Mouse (Mus musculus): ENCODE data around the gene Slc25a13. TPM values are rescaled to one million over a fixed set of nuclear protein-coding genes. Genes with fewer than 3 reads are reported as not detected.

The Slc25a13 gene
- total and polyA plus RNA-seq, 3 experiments, result not detected

DNA sequence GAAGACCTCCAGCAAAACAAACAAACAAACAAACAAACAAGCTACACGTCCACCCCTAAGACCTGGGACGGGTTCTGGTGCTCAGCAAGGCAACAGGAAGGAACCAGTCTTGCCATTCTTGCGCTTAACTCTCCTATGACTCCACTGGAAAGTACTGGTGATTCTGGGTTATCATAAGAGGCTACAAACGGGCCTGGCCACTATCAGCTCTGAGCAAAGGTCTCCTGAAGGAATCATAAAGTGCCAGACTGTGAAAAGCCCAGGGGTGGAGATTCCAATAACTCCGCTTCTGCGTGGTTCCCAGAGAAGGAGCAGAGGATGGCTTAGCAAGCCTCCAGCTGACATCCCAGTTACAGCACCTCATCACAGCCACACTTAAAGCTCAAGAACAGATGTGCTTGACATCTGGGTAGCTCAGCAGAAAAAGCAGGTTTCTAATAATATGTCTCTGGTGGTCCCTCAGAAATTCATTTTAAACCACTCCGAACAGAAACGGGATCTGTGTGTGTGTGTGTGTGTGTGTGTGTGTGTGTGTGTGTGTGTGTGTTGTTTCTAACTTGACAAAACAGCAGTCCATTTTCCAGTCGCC, 116.0 kb downstream of the Slc25a13 start:
- H3K4me3 ChIP-seq (replicated peaks in 1 of 3; ENCODE audit: low read depth in 2 of 3, low read length in 2 of 3, poor library complexity in 1 of 3), result no peak overlapping the region
- TF ChIP-seq BHLHE40 (IDR thresholded peaks at IDR 0.05; ENCODE audit: low read depth, low read length), result no peak
- no peak for TF ChIP-seq CTCF (conservative IDR thresholded peaks at IDR 0.05 in 1 of 2, IDR thresholded peaks at IDR 0.05 in 1 of 2; ENCODE audit: low read depth in 2 of 2, low read length in 2 of 2)
- TF ChIP-seq MXI1 (IDR thresholded peaks at IDR 0.05; ENCODE audit: low read depth, low read length), result no peak
- TF ChIP-seq POLR2AphosphoS2 (IDR thresholded peaks at IDR 0.05; ENCODE audit: low read depth, low read length), result no peak
- TF ChIP-seq IRF4 (IDR thresholded peaks at IDR 0.05; ENCODE audit: low read depth, low read length), result no peak
- no peak for TF ChIP-seq KAT2A (IDR thresholded peaks at IDR 0.05; ENCODE audit: insufficient replicate concordance, low read length)
- no peak for DNase-seq (ENCODE audit: extremely low read depth)
- H3K27me3 ChIP-seq (replicated peaks), result no peaks in the 10 kb centered on the region
- H3K27ac ChIP-seq (ENCODE audit: insufficient read depth, low read depth), result no peak overlapping the region
- no peaks in the 10 kb centered on the region for H3K36me3 ChIP-seq (replicated peaks in 1 of 2; ENCODE audit: control insufficient read depth in 1 of 2, insufficient read depth in 1 of 2, low read length in 1 of 2)
- no peaks in the 10 kb centered on the region for H3K9me3 ChIP-seq (replicated peaks; ENCODE audit: low read length)
- H3K9ac ChIP-seq (ENCODE audit: insufficient read depth, low read depth), result no peak overlapping the region
- dilution Hi-C loops (cut with MboI; ENCODE audit: extremely low pct_ligation_motif_present, extremely low pct_unique_long_range_greater_than_20kb, low sequenced_read_pairs), result no loop called here
- H3K4me1 ChIP-seq (ENCODE audit: control insufficient read depth in 1 of 2, insufficient read depth in 2 of 2), result no peaks in the 10 kb centered on the region
- in situ Hi-C loops (cut with MboI; ENCODE audit: low pct_ligation_motif_present, low pct_unique_long_range_greater_than_20kb, low sequenced_read_pairs), result loop anchor here (25.0 kb wide), 1 partner anchor 786 kb away; the partner anchor contains the start of gene Dlx5
- no peak overlapping the region for H3K4me2 ChIP-seq (ENCODE audit: insufficient read depth, low read depth, poor library complexity, severe bottlenecking)
- no peaks in the 10 kb centered on the region for H3K79me2 ChIP-seq (replicated peaks; ENCODE audit: control insufficient read depth, extremely low read depth, insufficient read depth, poor library complexity, severe bottlenecking)

DNA sequence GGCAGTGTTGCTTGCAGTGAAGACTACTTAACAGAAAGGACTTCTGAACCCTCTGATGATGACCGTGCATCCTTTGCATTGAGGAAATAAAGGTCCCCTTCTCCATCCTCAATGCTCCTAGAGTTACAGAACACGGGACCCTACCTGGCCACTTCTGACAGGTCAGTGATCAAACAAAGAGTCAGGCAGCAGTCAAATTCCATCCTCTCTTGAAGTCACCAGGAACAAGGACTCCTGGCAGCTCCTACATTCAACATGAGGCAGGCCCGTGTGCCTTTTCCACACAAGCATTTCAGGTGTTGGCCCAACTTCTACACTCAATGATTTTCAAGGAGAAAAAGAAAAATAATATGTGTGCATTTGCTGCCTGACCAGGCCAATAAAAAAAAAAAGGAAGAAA, 123.0 kb downstream of the Slc25a13 start:
- Histone ChIP-seq H3K27me3 (replicated peaks) (no peaks in the 10 kb centered on the region), H3K9ac (ENCODE audit: insufficient read depth, low read depth) (no peak overlapping the region), H3K4me1 (ENCODE audit: control insufficient read depth in 1 of 2, insufficient read depth in 2 of 2) (no peaks in the 10 kb centered on the region), H3K79me2 (replicated peaks; ENCODE audit: control insufficient read depth, extremely low read depth, insufficient read depth, poor library complexity, severe bottlenecking) (no peaks in the 10 kb centered on the region), H3K36me3 (replicated peaks in 1 of 2; ENCODE audit: control insufficient read depth in 1 of 2, insufficient read depth in 1 of 2, low read length in 1 of 2) (no peaks in the 10 kb centered on the region), H3K27ac (ENCODE audit: insufficient read depth, low read depth) (no peak overlapping the region), H3K4me3 (replicated peaks in 1 of 3; ENCODE audit: low read depth in 2 of 3, low read length in 2 of 3, poor library complexity in 1 of 3) (no peak overlapping the region), H3K4me2 (ENCODE audit: insufficient read depth, low read depth, poor library complexity, severe bottlenecking) (no peak overlapping the region), H3K9me3 (replicated peaks; ENCODE audit: low read length) (no peaks in the 10 kb centered on the region)
- dilution Hi-C loops (cut with MboI; ENCODE audit: extremely low pct_ligation_motif_present, extremely low pct_unique_long_range_greater_than_20kb, low sequenced_read_pairs), result no loop called here
- TF ChIP-seq SMC3 (IDR thresholded peaks at IDR 0.05; ENCODE audit: low read depth, low read length) (no peak), ZKSCAN1 (IDR thresholded peaks at IDR 0.05; ENCODE audit: borderline replicate concordance, low read depth, low read length) (no peak), JUN (IDR thresholded peaks at IDR 0.05; ENCODE audit: insufficient read depth, low read depth, low read length) (no peak), E2F4 (IDR thresholded peaks at IDR 0.05; ENCODE audit: insufficient replicate concordance, low read depth, low read length) (no peak), MXI1 (IDR thresholded peaks at IDR 0.05; ENCODE audit: low read depth, low read length) (no peak), PAX5 (IDR thresholded peaks at IDR 0.05; ENCODE audit: low read length) (no peak), CHD1 (IDR thresholded peaks at IDR 0.05; ENCODE audit: low read depth, low read length) (no peak), TBP (conservative IDR thresholded peaks at IDR 0.05; ENCODE audit: low read depth, low read length) (no peak), ELF1 (IDR thresholded peaks at IDR 0.05; ENCODE audit: low read depth, low read length) (no peak), MYC (IDR thresholded peaks at IDR 0.05; ENCODE audit: low read depth, low read length) (no peak), MAFK (IDR thresholded peaks at IDR 0.05; ENCODE audit: insufficient replicate concordance, low read length) (no peak), CTCF (conservative IDR thresholded peaks at IDR 0.05 in 1 of 2, IDR thresholded peaks at IDR 0.05 in 1 of 2; ENCODE audit: low read depth in 2 of 2, low read length in 2 of 2) (no peak), MEF2A (IDR thresholded peaks at IDR 0.05; ENCODE audit: borderline replicate concordance, low read depth, low read length) (no peak), USF2 (conservative IDR thresholded peaks at IDR 0.05; ENCODE audit: low read depth, low read length) (no peak), ZC3H11A (IDR thresholded peaks at IDR 0.05; ENCODE audit: low read depth, low read length) (no peak), USF1 (IDR thresholded peaks at IDR 0.05; ENCODE audit: low read depth, low read length) (no peak), IRF4 (IDR thresholded peaks at IDR 0.05; ENCODE audit: low read depth, low read length) (no peak), UBTF (IDR thresholded peaks at IDR 0.05; ENCODE audit: low read depth, low read length) (no peak), TCF12 (IDR thresholded peaks at IDR 0.05; ENCODE audit: low read depth, low read length) (no peak), HCFC1 (IDR thresholded peaks at IDR 0.05; ENCODE audit: low read depth, low read length) (no peak)
- in situ Hi-C loops (cut with MboI; ENCODE audit: low pct_ligation_motif_present, low pct_unique_long_range_greater_than_20kb, low sequenced_read_pairs), result no loop called here
- DNase-seq (ENCODE audit: extremely low read depth), result no peak
